Mouse (Mus musculus) gastrocnemius, postnatal 25 days (tissue): ENCODE data around the gene Slc2a5. TPM values are rescaled to one million over a fixed set of nuclear protein-coding genes. Genes with fewer than 3 reads are reported as not detected.

Experiments used
- DNase-seq: peaks from one replicate; pipeline ENCODE4 v3.0.0; 2022
- total RNA-seq, 2 experiments: library from RNA; stranded (reverse); gene quantifications; 1 replicate in 1 of 2; 2 replicates in 1 of 2; pipeline ENCODE4 v1.2.3; 2021

The Slc2a5 gene
- total RNA-seq, 2 experiments from 2014 or later: 0.54 TPM; not detected in 1

DNA sequence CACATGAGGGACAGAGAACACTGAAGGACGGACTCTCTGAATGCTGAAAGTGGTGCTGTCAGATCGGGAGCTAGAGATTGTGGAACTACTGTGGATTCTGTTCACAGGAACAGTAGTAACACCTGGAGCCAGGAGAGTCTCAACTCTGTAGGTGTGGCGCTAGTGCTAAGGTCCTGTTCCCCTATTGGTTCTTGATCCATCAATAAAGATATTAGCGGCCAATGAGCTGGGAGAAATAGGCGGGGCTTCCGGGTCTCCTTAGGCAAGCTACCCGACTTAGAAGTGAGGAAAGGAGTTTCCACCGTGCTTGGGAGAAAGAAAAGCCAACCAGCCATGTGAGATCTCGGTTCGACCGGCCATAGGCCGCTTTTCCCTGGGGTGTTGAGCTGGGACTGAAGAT, 25.2 kb downstream of the Slc2a5 start:
- DNase-seq: no peak

DNA sequence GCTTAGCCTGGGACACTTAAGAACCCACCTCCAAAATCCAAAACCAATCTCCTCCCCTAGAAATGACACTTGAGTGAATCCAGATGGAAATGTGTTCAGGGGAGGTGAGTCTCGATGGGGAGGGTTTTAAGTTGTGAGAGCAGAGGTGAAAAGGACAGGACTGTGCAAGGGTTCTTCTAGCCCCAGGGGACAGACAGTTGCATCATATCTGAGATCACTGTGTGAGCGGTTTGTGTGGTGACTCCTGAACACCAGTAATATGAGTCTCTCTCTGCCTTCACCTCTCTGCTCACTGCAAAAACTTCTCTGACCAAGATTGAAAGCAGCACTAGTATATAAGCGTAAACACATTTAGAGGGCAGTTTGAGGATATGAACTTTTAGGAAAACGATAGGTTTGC, 27.2 kb downstream of the Slc2a5 start:
- no peak for DNase-seq

DNA sequence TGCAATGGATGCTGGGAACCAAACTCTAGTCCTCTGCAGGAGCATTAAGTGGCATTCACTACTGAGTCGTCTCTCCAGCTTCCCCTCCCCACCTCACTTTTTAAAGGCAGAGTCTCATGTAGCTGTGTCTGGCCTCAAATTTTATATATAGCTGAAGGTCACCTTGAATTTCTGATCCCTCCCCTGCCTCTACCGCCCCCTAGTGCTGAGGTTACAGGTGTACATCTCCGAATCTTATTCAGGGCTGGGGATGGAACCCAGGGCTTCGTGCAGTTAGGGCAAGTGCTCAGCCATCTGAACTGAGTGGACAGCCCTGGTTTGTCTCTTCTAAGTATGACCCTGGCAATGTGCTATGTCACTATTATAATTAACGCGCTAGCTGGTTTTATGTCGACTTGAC, 32.0 kb downstream of the Slc2a5 start:
- DNase-seq: no peak

DNA sequence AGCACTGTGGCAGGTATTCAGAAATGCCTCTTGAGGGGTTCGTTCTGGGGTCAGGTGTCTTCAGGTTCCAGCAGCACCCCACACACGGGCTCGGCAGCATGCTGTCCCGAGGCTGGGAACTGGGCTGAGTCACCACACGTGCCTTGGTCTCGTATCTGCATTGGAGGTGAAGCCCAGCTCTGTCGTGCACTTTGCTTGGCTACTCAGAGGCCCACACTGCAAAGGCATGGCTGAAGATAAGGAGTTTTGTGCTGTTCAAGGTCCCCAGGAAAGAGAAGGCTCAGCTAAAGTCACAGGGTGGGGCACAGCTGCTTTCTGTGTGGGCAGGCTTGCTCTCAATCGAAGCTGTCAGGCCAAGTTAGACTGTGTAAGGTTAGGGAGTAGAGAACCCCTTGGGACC, 33.4 kb downstream of the Slc2a5 start:
- DNase-seq: no peak

DNA sequence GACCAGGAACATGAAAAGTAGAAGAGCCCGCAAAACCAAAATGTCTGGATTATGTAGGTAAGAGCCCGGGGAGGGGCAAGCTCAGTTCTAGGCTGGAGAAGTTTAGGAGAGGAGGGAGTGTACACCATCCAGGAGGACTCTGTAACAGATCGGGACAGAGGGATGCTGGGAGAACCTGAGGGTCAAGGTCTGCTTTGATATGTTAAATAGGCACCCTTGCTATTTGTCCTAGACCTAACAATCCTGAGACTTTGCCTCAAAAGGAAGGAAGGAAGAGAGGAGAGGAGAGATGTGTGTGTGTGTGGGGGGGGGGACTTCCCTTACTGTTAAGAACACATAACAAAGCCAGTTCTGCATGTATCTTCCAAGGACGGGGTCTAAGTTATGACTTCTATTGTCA, 36.2 kb downstream of the Slc2a5 start:
- DNase-seq: no peak

DNA sequence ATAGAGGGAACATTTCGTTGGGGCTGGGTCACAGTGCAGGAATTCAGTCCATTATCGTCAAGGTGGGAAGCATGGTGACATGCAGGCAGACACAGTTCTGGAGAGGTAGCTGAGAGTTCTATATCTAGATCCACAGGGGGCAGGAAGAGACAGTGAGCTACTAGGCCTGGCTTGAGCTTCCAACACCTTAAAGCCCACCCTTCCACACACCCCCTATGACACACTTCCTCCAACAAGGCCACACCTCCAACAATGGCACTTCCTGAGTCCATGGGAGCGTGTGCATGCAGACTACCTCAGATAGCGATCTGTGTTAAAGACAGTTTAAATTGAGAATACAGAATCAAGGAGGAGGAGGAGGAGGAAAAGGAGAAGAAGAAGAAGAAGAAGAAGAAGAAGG, 36.6 kb downstream of the Slc2a5 start:
- no peak for DNase-seq

DNA sequence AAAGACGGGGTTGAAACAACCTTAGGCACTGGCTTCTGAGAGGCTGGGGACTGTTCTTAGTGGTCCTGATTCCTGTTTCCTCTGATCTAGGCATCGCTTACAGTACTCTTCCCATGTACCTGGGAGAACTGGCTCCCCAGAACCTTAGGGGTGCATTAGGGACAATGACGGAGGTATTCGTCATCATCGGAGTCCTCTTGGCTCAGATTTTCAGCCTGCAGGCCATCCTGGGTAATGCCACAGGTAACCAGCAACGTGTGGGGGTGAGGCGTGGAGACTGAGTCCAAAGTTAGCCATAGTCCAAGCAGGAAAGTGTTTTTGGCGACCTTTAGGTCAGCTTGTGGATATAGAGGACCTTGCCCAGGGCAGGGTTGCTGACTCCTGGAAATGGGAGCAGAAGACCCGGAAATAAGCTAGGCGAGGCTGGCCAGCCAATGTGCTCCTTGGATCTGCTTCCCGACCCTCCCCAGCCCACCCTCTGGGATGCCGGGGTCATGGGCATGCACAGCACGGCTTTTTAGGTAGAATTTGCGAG, 38.3 kb downstream of the Slc2a5 start:
- DNase-seq: no peak

DNA sequence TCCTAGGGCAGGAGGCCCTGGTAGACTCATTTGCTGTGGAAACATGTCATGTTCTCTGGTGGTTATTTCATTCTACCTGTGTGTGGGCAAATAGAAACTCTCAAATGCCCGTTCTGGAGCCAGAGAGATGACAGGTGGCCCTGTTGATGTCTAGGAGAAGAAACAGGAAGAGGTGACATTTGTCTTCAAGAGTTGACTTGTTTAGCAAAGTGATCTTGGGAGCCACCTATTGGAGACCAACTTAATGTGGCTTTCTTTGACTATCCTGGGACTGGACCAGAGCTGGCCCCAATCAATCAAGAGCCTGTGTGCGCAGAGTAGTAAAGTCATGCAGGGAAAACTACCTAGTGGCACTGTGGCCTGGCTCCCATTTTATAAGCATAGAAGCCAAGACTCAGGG, 40.4 kb downstream of the Slc2a5 start:
- DNase-seq: no peak

DNA sequence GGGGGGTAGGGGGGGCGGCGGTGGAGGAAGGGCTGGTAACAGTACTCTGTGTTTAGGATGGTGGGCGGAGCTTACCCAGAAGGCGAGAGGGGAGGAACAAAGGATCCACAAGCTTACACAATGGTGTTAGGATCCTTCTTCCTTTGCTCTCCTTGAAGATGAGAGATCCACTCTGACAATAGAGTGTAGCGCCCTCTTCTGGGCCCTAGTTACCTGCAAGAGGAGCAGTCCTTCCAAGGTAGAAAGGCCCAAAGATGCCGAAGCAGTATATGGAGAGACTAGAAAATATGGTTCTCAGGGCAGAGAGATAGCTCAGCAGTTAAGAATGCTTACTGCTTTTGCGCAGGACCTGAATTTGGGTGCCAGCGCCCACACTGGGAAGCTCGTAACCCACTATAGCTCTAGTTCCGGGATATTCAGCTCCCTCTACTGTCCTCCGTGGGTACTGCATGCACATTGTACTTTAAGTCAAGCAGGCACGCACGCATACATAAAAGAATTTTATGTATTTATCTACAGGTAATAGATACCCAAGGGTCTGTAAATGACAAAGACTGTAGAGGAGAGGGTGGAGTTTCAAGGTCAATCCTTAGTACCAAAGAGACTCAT, 43.6 kb downstream of the Slc2a5 start:
- DNase-seq: no peak

DNA sequence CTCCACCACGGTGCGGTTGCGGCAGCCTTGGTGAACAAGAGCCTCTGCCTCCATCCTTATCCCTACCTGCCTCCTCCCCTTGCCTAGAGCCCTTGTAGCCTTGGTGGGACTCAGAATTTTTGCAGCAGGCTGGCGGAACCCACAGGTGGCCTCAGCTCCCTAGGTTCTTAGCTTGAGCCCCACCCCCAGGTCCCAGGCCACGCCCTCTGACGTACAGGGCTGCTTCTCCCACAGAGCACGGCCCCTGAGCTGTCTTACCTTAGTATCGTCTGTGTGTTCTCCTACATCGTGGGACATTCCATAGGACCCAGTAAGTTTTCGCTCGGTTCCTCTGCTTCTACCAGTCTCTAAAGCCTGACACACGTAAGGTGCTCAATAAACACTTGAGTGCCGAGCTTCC, 45.8 kb downstream of the Slc2a5 start:
- no peak for DNase-seq

DNA sequence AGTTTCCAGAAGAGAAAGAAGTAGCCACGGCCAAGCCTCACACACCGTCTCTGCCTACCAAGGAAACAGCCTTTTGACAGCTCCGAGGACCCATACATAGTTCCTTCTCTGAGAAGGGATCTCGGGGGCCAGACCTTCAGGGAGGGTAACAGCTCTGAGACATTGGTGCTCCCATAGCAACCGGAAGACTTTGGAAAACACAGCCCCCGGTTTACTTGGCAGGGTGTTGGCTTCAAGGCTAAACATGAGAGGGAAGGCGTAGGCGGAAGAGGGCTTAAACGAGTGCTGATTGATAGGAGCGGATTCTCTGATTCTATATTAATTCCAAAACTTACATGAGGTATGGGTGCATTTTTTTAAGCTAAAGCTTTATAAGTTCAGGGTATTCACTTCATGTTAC, 49.3 kb downstream of the Slc2a5 start:
- no peak for DNase-seq

DNA sequence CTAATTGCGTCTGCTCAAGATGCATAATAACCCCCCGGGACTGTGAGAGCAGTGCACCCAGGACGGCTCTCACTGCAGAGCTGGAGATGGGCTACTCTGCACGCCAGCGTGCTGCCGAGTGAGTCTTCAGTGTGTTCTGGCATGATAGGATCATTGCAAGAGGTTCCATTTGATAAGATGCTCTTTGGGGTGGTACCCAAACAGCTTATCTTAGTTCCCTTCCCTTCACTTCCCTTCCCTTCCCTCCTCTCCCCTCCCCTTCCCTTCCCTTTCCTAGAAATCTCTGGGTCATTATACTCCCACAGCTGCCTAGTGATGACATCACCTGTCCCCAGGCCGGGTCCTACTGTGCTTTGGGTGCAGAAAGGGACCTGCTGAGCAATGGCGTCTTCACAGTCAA, 53.0 kb downstream of the Slc2a5 start:
- no peak for DNase-seq

DNA sequence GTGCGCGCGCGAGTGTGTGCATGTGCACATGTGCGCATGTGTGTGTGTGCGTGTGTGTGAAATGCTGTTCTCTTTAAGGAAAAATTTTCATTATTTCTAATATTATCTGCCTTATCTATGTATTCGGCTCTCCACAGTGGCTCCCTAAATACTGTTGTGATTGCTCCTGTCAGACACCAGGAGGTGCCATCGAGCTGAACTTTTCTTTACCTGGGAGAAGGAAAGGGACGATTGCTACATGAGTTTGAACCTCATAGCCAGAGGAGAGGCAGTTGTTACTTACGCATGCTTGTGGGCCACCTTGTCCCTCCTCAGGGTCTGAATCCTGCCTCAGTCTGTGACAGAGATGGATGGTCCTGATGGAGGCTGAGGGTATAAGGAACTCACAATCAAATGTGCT, 54.2 kb downstream of the Slc2a5 start:
- no peak for DNase-seq

DNA sequence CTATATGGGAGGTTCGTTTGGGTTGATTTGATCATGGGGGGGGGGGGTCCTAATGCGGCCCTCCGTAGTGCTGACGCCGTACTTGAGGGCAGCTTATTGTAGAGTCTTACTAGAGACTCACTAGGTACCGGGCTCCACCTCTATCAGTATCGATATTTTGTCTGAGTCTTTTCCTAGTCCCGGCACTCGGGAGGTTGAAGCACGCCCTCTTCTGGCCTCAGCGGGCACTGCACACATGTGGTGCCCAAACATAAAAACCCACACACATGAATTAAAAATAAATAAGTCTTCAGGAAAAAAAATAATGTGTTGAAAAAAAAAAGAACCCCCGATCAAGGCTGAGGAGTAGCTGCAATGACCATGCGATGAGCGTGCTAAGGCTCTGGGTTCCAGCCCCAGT, 54.9 kb downstream of the Slc2a5 start:
- no peak for DNase-seq

DNA sequence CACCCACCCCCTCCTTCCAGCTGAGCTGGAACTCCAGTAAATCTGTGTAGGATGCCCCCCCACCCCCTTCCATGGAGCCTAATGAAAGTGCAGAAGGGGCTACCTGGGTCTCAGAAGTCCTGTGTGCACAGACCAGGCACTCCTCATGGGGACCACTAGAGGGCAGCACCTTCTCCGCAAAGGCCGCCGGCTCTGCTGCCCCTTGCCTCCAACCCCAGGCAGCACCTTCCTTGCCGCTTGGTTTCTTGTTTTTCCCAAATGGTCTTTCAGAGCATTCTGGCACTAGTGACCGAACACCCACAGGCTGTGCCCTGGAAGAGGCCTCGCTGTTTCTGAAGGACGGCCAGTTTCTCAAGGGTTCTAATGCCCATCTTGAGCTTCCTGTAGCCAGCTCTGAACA, 57.5 kb downstream of the Slc2a5 start:
- peak; percentile 28 for DNase-seq

DNA sequence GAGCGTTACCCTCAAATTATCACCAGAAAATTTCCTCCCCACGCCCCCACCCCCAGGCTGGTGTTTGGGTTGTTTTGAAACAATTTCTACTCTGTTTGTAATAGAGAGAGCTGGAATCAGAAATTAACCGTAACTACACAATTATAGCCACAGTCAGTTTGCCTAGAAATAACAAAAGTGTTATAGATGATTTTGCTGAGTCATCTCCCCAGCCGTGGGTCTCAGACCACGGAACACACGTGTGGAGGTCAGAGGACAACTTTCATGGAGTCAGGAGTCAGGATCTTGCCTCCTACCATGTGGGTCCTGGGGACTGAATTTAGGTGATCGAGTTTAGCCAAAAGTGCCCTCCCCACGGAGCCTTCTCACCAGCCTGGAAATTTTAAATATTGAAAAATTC, 58.0 kb downstream of the Slc2a5 start:
- DNase-seq: no peak

DNA sequence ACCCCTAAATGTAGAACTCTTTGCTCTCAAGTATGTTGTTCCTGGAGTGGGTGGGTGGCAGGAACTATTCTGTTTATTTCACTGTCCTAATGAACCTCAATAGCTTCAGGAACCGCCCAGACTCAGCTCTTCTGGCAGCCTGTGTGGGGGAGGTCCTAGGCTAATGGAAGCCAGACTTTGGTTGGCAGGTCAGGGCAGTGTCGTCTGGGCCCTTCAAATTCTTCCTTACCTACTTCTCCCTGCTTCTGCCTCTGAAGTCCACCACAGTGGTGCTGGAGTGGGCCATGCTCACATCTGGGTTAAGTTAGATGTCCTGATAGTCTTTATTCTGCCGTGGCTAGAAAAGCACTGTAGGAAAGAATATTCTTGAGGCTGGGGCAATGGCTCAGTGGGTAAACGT, 59.0 kb downstream of the Slc2a5 start:
- DNase-seq: no peak

DNA sequence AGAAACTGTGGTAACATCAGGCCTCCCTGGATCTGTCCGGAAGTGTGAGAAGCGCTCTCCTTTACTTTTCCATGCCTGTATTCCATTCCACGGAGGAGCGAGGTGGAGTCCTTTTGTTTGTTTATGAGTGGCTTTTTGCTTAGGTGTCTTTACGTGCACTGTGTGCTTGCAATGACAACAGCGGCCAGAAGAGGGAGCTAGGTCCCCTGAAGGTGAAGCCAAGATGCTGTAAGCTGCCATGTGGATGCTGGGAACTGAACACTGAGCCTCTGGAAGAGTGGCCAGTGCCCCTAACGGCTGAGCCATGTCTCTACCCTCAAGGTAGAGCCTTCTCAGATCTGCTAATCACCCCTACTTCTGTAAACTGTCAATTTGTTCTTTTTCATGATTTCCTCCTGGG, 62.2 kb downstream of the Slc2a5 start:
- DNase-seq: no peak

DNA sequence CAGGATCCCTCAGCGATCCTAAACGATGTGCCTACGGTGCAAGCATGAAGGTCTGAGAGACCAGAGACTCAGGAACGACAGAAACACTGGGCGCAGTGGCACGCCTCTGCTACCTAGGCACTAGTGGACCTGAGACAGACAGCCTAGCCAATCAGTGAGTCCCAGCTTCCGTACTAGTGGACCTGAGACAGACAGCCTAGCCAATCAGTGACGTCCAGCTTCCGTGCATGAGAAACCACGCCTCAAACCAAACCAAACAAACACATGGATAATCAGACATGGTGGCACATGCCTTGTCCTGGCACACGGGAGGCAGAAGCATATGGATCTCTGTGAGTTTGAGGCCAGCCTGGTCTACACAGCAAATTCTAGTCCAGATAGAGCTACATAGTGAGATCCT, 69.2 kb downstream of the Slc2a5 start:
- no peak for DNase-seq

DNA sequence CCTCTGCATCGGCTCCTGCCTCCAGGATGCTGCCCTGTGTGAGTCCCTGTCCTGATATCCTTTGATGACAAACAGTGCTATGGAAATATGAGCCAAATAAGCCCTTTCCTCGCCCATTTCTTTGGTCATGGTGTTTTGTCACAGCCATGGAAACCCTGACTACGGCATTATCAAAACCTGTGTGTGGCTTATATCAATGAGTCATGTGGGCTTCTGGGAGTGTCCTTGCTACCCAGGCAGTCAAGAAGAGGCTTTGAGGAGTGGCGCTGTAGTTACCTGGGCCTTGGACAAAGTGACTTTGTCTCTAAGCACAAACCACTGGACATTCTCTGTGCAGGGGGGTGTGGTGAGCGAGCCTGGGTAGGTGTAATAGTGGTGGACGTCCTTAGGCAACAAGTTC, 73.1 kb downstream of the Slc2a5 start:
- DNase-seq: no peak
